Mouse (Mus musculus) spleen, adult 18-20 months (tissue): ENCODE measurements around the gene Rsph3b.

Source experiments
- DNase-seq, 2 experiments: peaks; one replicate each; pipeline ENCODE4 v3.0.0; 2022; ENCODE audit warnings: mixed read lengths in 2 of 2

The Rsph3b gene

GRCm38 (mm10) chr17:6862040-6862780, 86.3 kb downstream of the Rsph3b start:
- DNase-seq: no peak

GRCm38 (mm10) chr17:6861181-6862039, 87.1 kb downstream of the Rsph3b start:
- peak; percentile 13 to 47 for DNase-seq

GRCm38 (mm10) chr17:6860491-6860897, 88.0 kb downstream of the Rsph3b start:
- DNase-seq: no peak

GRCm38 (mm10) chr17:6860067-6860466, 88.4 kb downstream of the Rsph3b start:
- DNase-seq: no peak
